Mouse (Mus musculus) adrenal gland, postnatal 4 days (tissue): ENCODE results near the gene Sbk3. TPM values are rescaled to one million over a fixed set of nuclear protein-coding genes. Genes with fewer than 3 reads are reported as not detected.
"Not testable (repeated sequence)": the region's sequence is repeated elsewhere in the genome, so short reads cannot be mapped to it uniquely, and the experiment has no call there.

Source experiments
- DNase-seq, 2 experiments: peaks; one replicate each; pipeline ENCODE4 v3.0.0; 2021 to 2022; ENCODE audit warnings: low spot score in 2 of 2, mixed read lengths in 2 of 2
- long read RNA-seq, 2 experiments: library from polyadenylated mRNA; stranded (forward); transcript quantifications; one replicate each; pipeline ENCODE4 v2.0.0; 2021
- total RNA-seq, 2 experiments: library from RNA; stranded (reverse); gene quantifications; 2 replicates each; pipeline ENCODE4 v1.2.3; 2021

Sbk3 gene
- under 1 TPM; 0.20 to 0.28 TPM for total RNA-seq
- long read RNA-seq, experiment 1: 0 reads
- long read RNA-seq, experiment 2: 0 reads

GRCm38 (mm10) chr7:4971068-4971467 lies at the start of gene Sbk3:
Gene Sbk3, minus strand, starts transcription at chr7:4971168.
- DNase-seq: no peak

- DNase-seq: no peak
These were observed 49.7 kb upstream of the Sbk3 start for GRCm38 (mm10) chr7:5020685-5021084.

DNA sequence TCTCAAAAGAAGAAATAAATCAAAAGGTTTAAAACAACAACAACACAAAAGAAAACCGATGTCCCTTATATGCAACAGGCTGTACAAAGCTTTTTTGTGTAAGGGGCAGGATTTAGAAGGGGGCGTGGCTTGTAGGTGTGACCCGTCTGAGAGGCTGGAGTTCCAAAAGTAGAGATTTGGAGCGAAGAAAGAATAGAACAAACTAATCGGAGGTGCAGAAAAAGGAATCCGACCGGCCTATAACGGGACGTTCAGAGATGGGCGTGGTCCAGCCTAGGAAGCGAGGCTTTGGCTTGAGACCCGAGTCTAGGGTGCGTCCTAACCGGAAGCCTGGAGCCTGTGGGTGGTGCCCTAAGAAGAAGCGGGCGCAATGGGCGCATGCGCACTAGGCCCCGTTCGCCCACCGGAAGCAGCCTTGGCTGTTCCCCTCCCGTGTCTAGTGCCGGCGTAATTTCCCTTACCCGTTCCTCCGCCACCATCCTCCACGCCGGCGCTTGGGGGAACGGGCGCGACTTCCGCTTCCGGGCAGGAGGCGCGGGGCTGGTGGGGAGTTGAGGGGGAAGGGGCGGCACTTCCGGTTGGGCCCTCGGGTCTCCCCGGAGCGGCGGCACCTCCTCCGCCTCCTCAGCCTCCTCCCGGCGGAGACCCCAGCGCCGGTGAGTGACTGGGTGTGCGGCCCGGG lies 49.2 kb upstream of the Sbk3 start, which contains the start of the genes Zfp865 and Ccdc106:
TSS of gene Zfp865 (plus strand) at position 377 of the 682 bp plus-strand sequence.
TSS of gene Ccdc106 (plus strand) at position 554 of the 682 bp plus-strand sequence.
- DNase-seq: peak; percentile 97 to 98

- not testable (repeated sequence) for DNase-seq
These were observed 48.6 kb upstream of the Sbk3 start for GRCm38 (mm10) chr7:5019576-5019975.

DNA sequence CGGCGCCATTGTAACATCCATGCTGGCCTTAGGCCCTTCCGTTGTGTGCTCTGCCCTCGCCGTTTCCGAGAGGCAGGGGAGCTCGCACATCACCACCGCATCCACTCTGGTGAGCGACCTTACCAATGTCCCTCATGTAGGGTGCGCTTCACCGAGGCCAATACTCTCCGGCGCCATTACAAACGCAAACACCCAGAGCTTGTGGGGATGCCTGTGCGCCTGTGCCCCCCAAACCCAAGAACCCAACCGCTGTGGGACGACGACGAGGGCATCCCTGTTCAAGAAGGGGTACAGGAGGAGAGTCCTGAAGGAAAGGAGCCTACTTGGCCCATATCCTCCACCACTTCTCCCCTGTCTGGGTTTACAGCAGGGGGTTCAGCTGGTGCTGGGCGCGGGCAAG lies 47.0 kb upstream of the Sbk3 start:
- DNase-seq: no peak

DNA sequence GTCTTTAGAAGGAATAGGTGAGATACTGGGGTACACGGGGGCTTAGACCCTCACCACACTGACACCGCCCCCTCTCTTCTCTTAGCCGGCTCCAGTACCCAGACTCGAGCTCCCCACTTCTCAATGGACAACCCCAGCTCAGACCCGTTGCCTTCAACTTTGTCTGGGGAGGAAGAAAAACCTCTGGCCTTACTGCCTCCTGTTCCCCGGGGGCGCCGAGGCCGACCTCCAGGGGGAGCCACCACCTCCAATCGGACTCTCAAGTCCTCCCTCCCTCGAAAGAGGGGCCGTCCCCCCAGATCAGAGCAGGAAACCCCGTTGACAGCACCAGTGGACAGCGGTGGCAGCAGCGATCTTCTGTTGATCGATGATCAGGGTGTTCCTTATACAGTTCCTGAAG lies 46.4 kb upstream of the Sbk3 start:
- no peak for DNase-seq

GRCm38 (mm10) chr7:5016920-5017319 lies 46.0 kb upstream of the Sbk3 start:
- no peak for DNase-seq

- DNase-seq: no peak
These were observed 45.1 kb upstream of the Sbk3 start for GRCm38 (mm10) chr7:5016057-5016456.

- DNase-seq: peak; percentile 84 to 91
These were observed 44.4 kb upstream of the Sbk3 start, which contains the start of gene Gm44973 for GRCm38 (mm10) chr7:5015118-5016001. Gene Gm44973, plus strand, starts transcription at chr7:5015496.

DNA sequence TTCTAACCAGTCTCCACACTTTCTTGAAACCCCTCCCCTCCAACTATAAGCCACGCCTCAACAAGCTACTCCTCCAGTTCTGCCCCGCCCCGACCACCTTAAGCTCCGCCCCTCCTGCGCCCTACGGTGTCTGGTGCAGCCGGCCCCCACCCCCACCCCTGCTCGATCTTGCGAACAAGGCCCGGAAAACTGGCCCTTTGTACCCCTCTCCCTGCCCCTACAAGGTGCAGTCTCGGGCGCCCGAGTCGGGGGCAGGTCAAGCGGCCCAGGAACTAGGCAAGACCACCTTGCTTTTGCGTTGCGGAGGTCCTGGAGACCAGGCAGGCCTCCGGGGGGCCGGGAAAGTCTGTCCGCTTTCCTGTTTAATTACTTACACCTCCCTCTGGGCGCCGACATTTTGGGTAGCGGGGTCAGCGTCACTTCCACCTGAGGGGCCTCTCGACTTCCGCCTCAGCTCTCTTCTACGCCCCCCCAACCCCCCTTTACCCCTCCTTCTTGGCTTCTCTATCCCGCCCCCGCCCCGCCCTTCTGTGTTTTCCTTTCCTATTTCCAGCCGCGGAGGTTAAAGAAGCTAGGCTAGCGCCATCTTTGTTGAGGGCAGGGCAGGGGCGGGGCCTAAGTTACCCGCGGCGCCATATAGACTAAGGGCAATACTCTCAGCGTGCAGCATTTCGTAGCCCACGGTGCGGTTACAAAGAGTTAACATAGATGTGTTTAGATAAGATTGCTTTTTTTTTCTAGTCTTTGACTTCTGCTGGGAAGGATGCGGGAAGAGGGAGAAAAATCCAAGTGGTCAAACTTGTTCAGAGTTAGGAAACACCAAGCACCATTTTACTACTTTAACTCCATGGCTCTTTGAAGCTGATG lies 43.5 kb upstream of the Sbk3 start, which contains the start of the genes Zfp524 and Fiz1:
TSS of gene Zfp524 (plus strand) at position 165 of the 867 bp plus-strand sequence.
TSS of gene Fiz1 (minus strand) at position 447 of the 867 bp plus-strand sequence.
- DNase-seq: peak; percentile 91 to 92

DNA sequence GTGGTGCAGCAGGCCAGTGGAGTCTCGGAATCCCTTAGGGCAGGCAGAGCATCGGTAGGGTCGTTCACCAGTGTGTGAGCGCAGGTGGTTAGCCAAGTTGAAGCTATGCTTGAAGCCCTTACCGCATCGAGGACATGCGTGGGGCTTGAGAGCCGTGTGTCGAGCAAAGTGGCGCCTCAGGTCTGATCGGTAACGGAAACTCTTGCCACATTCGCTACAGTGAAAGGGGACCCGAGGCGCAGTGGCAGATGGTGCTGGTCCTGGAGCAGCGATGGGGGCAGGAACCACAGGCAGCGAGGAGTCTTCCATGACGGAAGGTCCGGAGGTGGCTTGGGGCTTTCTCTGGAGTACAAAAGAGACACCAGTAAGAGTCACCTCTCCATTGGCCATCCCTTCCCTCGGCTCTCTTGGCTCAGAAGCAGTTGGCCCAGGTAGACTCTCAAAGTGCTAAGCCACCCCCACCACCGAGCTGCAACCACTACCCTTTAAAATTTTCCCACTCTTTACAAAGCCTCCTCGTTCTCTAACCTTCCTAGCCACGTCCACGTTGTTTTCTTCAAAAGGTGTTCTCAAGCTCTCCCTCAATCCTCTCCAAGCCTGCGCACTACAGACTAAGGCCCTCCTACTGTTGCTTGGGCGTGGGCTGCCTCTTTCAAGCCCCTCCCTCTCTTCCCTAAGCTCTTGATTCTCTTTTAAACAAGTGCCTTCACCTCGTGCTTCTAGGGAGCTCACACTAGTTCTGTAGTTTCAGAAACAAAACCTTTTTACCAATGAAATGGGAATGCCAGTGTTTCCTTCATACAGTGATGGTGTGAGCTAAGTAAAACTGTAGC lies 41.9 kb upstream of the Sbk3 start:
- no peak for DNase-seq

GRCm38 (mm10) chr7:5008229-5008628 lies 37.3 kb upstream of the Sbk3 start:
- no peak for DNase-seq

DNA sequence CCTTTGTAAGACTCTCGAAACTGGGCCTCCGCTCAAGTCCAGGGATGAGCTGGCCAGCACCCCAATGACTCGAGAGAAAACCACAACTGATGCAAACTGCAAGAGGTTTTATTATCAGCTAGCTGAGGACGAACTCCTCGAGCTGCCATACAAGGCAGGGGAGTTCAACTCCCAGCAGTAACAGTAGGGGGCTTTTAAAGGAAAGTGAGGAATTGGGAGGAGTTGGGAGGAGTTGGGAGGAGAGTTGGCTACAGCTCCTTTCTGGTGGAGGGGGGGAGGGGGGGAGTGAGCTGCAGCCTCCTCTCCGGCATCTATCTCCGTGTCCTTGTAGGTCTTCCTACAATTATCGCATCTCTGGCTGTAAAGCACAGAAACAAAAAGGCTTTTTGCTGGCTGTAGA lies 31.9 kb upstream of the Sbk3 start:
- not testable (repeated sequence) for DNase-seq

DNA sequence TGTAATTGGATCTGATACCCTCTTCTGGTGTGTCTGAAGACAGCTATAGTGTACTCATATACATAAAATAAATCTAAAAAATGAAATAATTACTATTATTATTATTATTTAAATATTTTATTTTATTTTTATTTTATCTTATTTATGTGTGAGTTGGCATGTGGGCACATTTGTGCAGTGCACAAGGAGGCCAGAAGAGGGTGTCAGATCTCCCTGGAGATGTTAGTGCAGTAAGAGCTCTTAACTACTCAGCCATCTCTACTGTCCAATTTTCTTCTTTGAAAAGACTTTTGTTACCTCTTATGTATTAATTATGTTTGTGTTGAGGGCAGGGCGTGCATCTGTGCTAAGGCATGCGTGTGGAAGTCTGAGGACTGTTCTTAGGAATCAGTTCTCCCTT lies 28.9 kb upstream of the Sbk3 start:
- DNase-seq: no peak

DNA sequence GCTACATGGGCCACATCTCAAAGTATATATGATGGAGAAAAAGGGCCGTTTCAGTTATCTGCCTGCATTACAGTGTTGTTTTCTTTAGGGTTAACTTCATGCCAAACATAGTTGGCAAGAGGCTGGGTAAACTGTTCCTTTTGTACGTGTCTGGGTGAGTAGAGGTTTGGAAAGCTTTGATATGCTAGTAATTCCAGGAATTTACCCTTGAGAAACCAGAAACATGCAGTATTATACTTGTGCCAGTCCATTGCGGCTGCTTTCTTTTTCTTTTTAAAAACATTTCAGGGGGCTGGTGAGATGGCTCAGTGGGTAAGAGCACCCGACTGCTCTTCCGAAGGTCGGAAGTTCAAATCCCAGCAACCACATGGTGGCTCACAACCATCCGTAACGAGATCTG lies 26.0 kb upstream of the Sbk3 start:
- DNase-seq: no peak

GRCm38 (mm10) chr7:4996003-4996895 lies 25.3 kb upstream of the Sbk3 start, which contains the start of gene Zfp579:
Gene Zfp579, minus strand, starts transcription at chr7:4996158.
- DNase-seq: peak; percentile 90

DNA sequence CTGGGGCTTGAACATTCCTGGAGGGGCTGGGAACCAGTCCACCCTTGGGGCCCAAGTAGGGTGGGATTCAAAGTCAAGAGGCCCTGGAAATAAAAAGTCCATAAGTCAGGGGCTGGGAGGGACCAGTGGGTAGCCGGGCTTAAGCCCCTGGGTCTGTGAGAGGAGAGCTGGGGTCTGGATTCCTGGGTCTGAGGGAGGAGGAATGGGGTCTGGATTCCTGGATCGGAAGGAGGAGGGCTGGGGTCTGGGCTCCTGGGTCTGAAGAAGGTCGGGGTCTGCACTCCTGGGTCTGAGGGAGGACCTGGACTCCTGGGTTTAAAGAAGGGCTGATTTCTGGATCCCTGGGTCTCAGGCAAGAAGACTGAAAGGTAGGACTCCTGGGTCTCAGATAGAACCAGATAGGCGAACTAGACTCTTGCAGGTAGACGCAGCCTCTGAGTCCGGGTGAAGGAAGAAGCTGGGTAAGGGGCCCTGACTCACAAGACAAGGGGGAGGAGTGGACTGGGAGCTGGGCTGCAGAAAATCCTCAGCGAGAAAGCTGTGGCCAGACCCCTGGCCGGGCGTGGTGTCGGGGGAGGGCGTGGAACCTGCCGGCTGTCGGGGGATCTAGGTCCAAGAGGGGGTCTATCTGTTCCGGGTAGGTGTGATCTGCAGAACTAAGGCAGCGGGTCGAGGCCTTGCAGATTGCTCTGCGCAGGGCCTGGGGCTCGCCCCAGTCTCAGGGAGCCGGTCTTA lies 24.5 kb upstream of the Sbk3 start:
- DNase-seq: no peak
